Mouse (Mus musculus): ENCODE results near the gene Slitrk6. TPM values are rescaled to one million over a fixed set of nuclear protein-coding genes. Genes with fewer than 3 reads are reported as not detected.

The Slitrk6 gene
- polyA plus RNA-seq, 1 experiment: not detected

- Histone ChIP-seq H3K36me3 (replicated peaks; ENCODE audit: low read length) (no peaks in the 10 kb centered on the region), H3K9me3 (no peaks in the 10 kb centered on the region), H3K4me3 (replicated peaks) (no peak overlapping the region), H3K4me1 (no peaks in the 10 kb centered on the region), H3K27me3 (replicated peaks) (no peaks in the 10 kb centered on the region)
- TF ChIP-seq FLI1 (IDR thresholded peaks at IDR 0.05; ENCODE audit: low read length) (no peak), GATA1 (IDR thresholded peaks at IDR 0.05; ENCODE audit: borderline replicate concordance, low read length) (no peak)
Observed at GRCm38 (mm10) chr14:110724026-110724576, 30.8 kb downstream of the Slitrk6 start.
